Mouse (Mus musculus) skeletal muscle tissue, adult 2 months (tissue): Measurements from ENCODE around the gene Smg6.
A peak's percentile ranks its signal among the peaks of the same experiment; 100 is the strongest.
"Not testable (repeated sequence)": the region's sequence is repeated elsewhere in the genome, so short reads cannot be mapped to it uniquely, and the experiment has no call there.

Experiments used
- DNase-seq: peaks from one replicate; pipeline ENCODE4 v3.0.0-alpha.2; 2012; ENCODE audit warnings: low read depth, low spot score

Smg6 gene

GRCm38 (mm10) chr11:74994141-74994540 lies 68.5 kb downstream of the Smg6 start:
- DNase-seq: no peak

- DNase-seq: no peak
Observed at GRCm38 (mm10) chr11:74994856-74995255, 69.2 kb downstream of the Smg6 start.

- no peak for DNase-seq
Observed at GRCm38 (mm10) chr11:74996482-74996881, 70.9 kb downstream of the Smg6 start.

GRCm38 (mm10) chr11:75000869-75001653 lies 75.4 kb downstream of the Smg6 start:
- peak; percentile 66 for DNase-seq

GRCm38 (mm10) chr11:75008270-75008669 lies 82.6 kb downstream of the Smg6 start:
- DNase-seq: no peak

- DNase-seq: not testable (repeated sequence)
Observed at GRCm38 (mm10) chr11:75009537-75009936, 83.9 kb downstream of the Smg6 start.

- DNase-seq: peak; percentile 80
Observed at GRCm38 (mm10) chr11:75012997-75013694, 87.5 kb downstream of the Smg6 start.

GRCm38 (mm10) chr11:75013764-75014695 lies 88.4 kb downstream of the Smg6 start:
- no peak for DNase-seq

GRCm38 (mm10) chr11:75014816-75015215 lies 89.2 kb downstream of the Smg6 start:
- DNase-seq: no peak

- no peak for DNase-seq
Observed at GRCm38 (mm10) chr11:75015453-75015871, 89.8 kb downstream of the Smg6 start.

- no peak for DNase-seq
Observed at GRCm38 (mm10) chr11:75016309-75016860, 90.8 kb downstream of the Smg6 start.

- no peak for DNase-seq
Observed at GRCm38 (mm10) chr11:75017831-75018230, 92.2 kb downstream of the Smg6 start.

- DNase-seq: no peak
Observed at GRCm38 (mm10) chr11:75026977-75027376, 101.4 kb downstream of the Smg6 start.

- DNase-seq: no peak
Observed at GRCm38 (mm10) chr11:75027616-75028015, 102.0 kb downstream of the Smg6 start.

- no peak for DNase-seq
Observed at GRCm38 (mm10) chr11:75031251-75031650, 105.6 kb downstream of the Smg6 start.

- DNase-seq: no peak
Observed at GRCm38 (mm10) chr11:75032946-75033345, 107.3 kb downstream of the Smg6 start.

- DNase-seq: no peak
Observed at GRCm38 (mm10) chr11:75033581-75034067, 108.0 kb downstream of the Smg6 start.

- DNase-seq: peak; percentile 49
Observed at GRCm38 (mm10) chr11:75034104-75034503, 108.5 kb downstream of the Smg6 start.

- peak; percentile 30 for DNase-seq
Observed at GRCm38 (mm10) chr11:75044333-75044732, 118.7 kb downstream of the Smg6 start.

- no peak for DNase-seq
Observed at GRCm38 (mm10) chr11:75045822-75046221, 120.2 kb downstream of the Smg6 start.

- no peak for DNase-seq
Observed at GRCm38 (mm10) chr11:75046638-75047037, 121.0 kb downstream of the Smg6 start.
